Mouse (Mus musculus): ENCODE measurements around the gene Prpf19.

GRCm38 (mm10) chr19:10946506-10946905 lies 51.5 kb downstream of the Prpf19 start:
- TF ChIP-seq CTCF (IDR thresholded peaks at IDR 0.05; ENCODE audit: low read depth, low read length) (no peak), GATA1 (IDR thresholded peaks at IDR 0.05; ENCODE audit: borderline replicate concordance, low read length) (no peak), GATA2 (IDR thresholded peaks at IDR 0.05; ENCODE audit: borderline replicate concordance, low read depth, low read length) (no peak)

Measured in G1E (cell line).